Mouse (Mus musculus) G1E-ER4 (cell line): ENCODE data around the gene Tm4sf5. TPM values are rescaled to one million over a fixed set of nuclear protein-coding genes. Genes with fewer than 3 reads are reported as not detected.

ENCODE experiments used
- GATA1 ChIP-seq: IDR thresholded peaks from one replicate; pipeline ENCODE4 v1.8.0; 2012; ENCODE audit warnings: low read length, inconsistent platforms
- polyA plus RNA-seq: library from polyadenylated mRNA; stranded (reverse); fragments of >175 nt; gene quantifications from 2 replicates; pipeline ENCODE4 v1.2.3, GENCODE M21; 2012

Gene Tm4sf5
- not detected in 2 replicates for polyA plus RNA-seq

DNA sequence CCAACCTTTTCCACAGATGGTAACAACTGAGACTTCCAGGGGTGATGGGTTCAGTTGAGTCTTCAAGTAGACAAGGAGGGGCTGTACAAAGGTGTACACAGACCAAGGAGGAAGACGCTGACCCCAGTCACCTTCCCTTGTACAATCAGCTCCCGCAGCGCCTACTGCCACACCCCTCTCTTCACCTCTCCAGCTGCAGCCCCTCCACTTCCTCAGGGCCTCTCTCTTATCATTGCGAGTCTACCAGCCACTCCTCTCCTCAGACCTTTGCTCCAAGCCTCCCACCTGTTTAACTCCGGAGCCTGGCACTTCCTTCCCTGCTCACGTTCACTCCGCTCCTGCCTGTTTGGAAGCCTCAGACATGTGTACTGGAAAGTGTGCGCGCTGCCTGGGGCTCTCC, at the start of gene Tm4sf5:
Gene Tm4sf5 (plus strand): TSS at position 275 of the 400 bp plus-strand sequence.
- TF ChIP-seq GATA1, result no peak

- no peak for TF ChIP-seq GATA1
Measured at GRCm38 (mm10) chr11:70458688-70459600, 46.1 kb upstream of the Tm4sf5 start, which contains the start of gene Zmynd15. Gene Zmynd15, plus strand, starts transcription at chr11:70459433.

DNA sequence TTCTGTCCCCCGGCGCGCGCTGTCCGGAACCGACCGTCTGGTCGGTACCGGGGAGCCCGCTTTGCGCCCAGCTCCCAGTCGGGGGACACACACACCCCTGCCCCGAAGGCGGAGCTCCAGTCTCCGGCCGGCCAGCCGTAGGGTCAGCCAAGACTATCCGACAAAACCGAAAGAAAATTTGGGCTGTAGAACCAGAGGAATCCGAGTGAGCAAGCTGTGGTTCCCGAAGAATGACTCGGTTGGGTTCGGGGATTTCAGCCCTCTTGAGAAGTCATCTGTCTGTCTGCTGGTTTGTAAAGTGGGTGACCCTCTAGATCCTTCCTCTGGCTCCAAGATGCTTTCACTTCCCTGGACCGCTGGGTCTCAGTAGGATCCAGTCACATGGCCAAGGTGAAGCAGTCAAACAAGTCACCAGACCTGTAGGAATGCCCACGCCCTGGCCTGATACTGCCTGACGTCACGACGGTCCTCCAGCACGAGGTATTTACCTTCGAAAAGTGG, 45.4 kb upstream of the Tm4sf5 start, which contains the start of gene Cxcl16:
Gene Cxcl16 (minus strand): TSS at position 384 of the 501 bp plus-strand sequence.
- no peak for TF ChIP-seq GATA1

DNA sequence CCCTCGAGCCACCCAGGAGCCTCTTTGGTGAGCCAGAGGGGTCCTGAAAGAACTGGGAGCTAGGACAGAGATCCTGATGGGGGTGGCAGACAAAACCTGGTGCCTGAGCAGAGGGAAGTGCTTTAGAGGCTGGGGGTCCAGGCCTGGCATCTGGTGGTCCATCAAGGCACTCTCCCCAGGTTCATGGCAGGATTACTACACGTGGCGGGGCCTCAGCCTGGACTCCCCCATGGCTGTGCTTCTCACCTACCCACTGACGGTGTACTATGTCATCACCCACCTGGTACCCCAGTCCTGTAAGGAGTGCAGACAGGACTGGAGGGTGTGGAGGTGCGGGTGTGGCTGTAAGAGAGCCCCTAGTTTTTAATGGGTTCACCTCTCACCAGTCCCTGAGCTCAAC, 41.1 kb upstream of the Tm4sf5 start:
- no peak for TF ChIP-seq GATA1

DNA sequence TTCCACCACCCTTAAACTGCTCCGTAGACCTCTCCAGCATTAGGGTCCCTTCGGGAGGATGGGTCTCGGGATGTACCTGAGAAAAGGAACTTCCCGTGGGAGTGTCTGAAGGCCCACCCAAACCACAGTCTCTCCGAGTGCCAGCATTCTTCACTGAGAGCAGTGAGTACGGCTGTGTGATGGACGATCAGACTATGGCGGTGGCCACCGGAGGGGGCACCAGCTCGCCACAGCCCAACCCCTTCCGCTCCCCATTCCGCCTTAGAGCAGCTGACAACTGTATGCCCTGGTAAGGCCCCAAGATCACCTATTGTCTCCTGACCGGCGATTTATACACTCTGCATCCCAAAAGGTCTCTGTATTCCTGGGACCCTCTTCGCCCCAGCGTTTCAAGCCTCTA, 39.8 kb upstream of the Tm4sf5 start:
- TF ChIP-seq GATA1, result no peak

GRCm38 (mm10) chr11:70465824-70466223, 39.2 kb upstream of the Tm4sf5 start:
- no peak for TF ChIP-seq GATA1

DNA sequence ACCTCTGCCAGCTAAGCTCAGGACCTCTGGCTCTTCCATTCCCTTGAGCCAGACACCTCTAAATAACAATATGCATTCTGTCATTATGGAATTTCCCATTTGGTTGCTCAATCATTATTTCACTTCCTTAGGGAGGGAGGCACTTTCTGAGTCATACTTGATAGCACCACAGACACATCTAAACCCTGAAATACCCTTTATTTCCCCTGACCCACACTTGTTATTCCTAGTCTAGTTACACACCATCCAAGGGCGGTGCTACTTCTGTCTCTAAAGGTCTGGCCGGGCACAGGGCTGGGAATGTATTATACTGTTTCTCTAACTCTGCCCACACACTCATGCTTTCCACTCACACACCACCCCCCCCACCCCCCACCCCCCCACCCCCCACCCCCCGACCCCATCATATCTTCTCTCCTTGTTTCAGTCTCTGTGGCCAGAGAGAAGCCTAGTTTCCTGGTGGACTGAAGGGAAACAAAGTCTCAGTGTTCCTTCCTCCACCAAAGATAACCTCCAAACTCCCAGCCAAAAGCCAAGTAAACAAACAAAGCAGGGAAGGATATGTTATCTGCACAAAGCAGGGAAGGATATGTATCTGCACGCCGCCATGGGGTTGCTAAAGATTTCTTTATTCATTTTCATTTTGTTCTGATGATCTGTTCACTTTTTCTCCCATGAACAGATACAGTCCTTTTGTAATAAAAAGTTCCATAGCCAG, 37.0 kb upstream of the Tm4sf5 start:
- no peak for TF ChIP-seq GATA1

- TF ChIP-seq GATA1, result no peak
Measured at GRCm38 (mm10) chr11:70469764-70470163, 35.3 kb upstream of the Tm4sf5 start.

- no peak for TF ChIP-seq GATA1
Measured at GRCm38 (mm10) chr11:70472716-70473115, 32.3 kb upstream of the Tm4sf5 start.

DNA sequence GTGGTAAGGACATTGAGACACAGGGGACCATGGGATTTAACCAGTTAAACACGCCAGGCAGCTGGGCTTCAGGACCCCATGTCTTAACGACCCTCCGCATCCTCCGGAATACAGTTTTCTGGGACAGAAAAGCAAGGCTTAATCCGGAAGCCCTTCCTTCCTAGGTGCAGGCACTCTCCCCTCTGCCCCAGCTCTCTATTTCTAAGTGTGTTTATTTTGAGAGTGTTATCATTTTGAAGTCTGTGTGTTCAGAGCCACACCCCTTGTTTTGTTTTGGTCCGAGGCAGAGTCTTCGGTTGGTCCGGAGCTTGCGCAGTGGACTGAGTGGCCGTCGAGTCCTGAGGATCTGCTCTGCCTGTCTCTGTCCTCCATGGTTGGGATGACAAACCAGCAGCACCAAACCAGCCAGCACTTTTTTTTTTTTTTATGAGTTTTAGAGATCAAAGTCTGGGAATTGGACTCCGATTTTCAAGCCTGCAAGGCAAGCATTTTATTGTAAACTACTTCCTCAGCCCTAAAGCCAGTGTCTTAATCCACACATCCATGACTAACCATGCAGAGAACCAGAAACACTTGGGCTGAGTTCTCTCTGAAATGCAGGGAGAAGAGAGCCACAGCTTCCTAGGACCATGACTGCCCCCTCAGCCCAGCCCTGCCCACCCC, 30.0 kb upstream of the Tm4sf5 start:
- no peak for TF ChIP-seq GATA1

GRCm38 (mm10) chr11:70485498-70485897, 19.5 kb upstream of the Tm4sf5 start:
- TF ChIP-seq GATA1, result no peak

- TF ChIP-seq GATA1, result no peak
Measured at GRCm38 (mm10) chr11:70487816-70488215, 17.2 kb upstream of the Tm4sf5 start.

GRCm38 (mm10) chr11:70489138-70489537, 15.9 kb upstream of the Tm4sf5 start:
- no peak for TF ChIP-seq GATA1

GRCm38 (mm10) chr11:70489684-70490083, 15.4 kb upstream of the Tm4sf5 start:
- no peak for TF ChIP-seq GATA1
